Mouse (Mus musculus): ENCODE measurements around the gene Cfap58.

The Cfap58 gene

GRCm38 (mm10) chr19:47917396-47917795, 20.1 kb upstream of the Cfap58 start:
- DNase-seq (ENCODE audit: low spot score), result no peak

- DNase-seq (ENCODE audit: low spot score), result no peak
These were observed 19.5 kb upstream of the Cfap58 start for GRCm38 (mm10) chr19:47918016-47918415.

GRCm38 (mm10) chr19:47918455-47919101, 18.9 kb upstream of the Cfap58 start:
- no peak for DNase-seq (ENCODE audit: low spot score)

- DNase-seq (ENCODE audit: low spot score), result peak; percentile 32
These were observed 18.1 kb upstream of the Cfap58 start, which contains the start of the genes Cfap43 and Itprip for GRCm38 (mm10) chr19:47919126-47919965. Gene Cfap43, minus strand, starts transcription at chr19:47919287. Gene Itprip, minus strand, starts transcription at chr19:47919299.

GRCm38 (mm10) chr19:47919966-47920375, 17.5 kb upstream of the Cfap58 start:
- DNase-seq (ENCODE audit: low spot score), result no peak

- no peak for DNase-seq (ENCODE audit: low spot score)
These were observed 11.7 kb upstream of the Cfap58 start for GRCm38 (mm10) chr19:47925819-47926218.

GRCm38 (mm10) chr19:47927032-47927431, 10.4 kb upstream of the Cfap58 start:
- no peak for DNase-seq (ENCODE audit: low spot score)

- DNase-seq (ENCODE audit: low spot score), result no peak
These were observed 8.4 kb upstream of the Cfap58 start for GRCm38 (mm10) chr19:47929043-47929442.

GRCm38 (mm10) chr19:47931982-47932638, 5.4 kb upstream of the Cfap58 start:
- DNase-seq (ENCODE audit: low spot score), result peak; percentile 32

- DNase-seq (ENCODE audit: low spot score), result no peak
These were observed 3.3 kb upstream of the Cfap58 start for GRCm38 (mm10) chr19:47934146-47934545.

- no peak for DNase-seq (ENCODE audit: low spot score)
These were observed 2.7 kb upstream of the Cfap58 start for GRCm38 (mm10) chr19:47934636-47935238.

- no peak for DNase-seq (ENCODE audit: low spot score)
These were observed 1.9 kb upstream of the Cfap58 start for GRCm38 (mm10) chr19:47935530-47935929.

- no peak for DNase-seq (ENCODE audit: low spot score)
These were observed 985 bp upstream of the Cfap58 start for GRCm38 (mm10) chr19:47936490-47936889.

GRCm38 (mm10) chr19:47936938-47937337, 537 bp upstream of the Cfap58 start:
- no peak for DNase-seq (ENCODE audit: low spot score)

GRCm38 (mm10) chr19:47939361-47939760, 1.9 kb downstream of the Cfap58 start:
- no peak for DNase-seq (ENCODE audit: low spot score)

GRCm38 (mm10) chr19:47946821-47947465, 9.5 kb downstream of the Cfap58 start:
- no peak for DNase-seq (ENCODE audit: low spot score)

GRCm38 (mm10) chr19:47950946-47951345, 13.5 kb downstream of the Cfap58 start:
- DNase-seq (ENCODE audit: low spot score), result no peak

- no peak for DNase-seq (ENCODE audit: low spot score)
These were observed 15.7 kb downstream of the Cfap58 start for GRCm38 (mm10) chr19:47953169-47953568.

GRCm38 (mm10) chr19:47958181-47958580, 20.7 kb downstream of the Cfap58 start:
- no peak for DNase-seq (ENCODE audit: low spot score)

- DNase-seq (ENCODE audit: low spot score), result no peak
These were observed 31.7 kb downstream of the Cfap58 start for GRCm38 (mm10) chr19:47968993-47969659.

GRCm38 (mm10) chr19:47971066-47971465, 33.6 kb downstream of the Cfap58 start:
- no peak for DNase-seq (ENCODE audit: low spot score)

All from layer of hippocampus, adult 9-10 months (tissue).